Mouse (Mus musculus) hindbrain, embryonic 16.5 days (tissue): Measurements from ENCODE around the gene Scgn. TPM values are rescaled to one million over a fixed set of nuclear protein-coding genes. Genes with fewer than 3 reads are reported as not detected.

Source experiments
- ATAC-seq: fragments of 200-750 bp; cut with Nextera tagmentation; 2 replicates; pipeline ENCODE4 v1.8.0; 2017; ENCODE audit warnings: moderate TSS enrichment, moderate library complexity
- H3K27ac ChIP-seq: fragments of 300-500 bp; sonication (generic); 2 replicates; pipeline ENCODE4 v1.5.1; 2014; ENCODE audit warnings: low read depth, mild to moderate bottlenecking, control low read depth, low read length, moderate library complexity
- H3K27me3 ChIP-seq: fragments of 300-500 bp; sonication (generic); replicated peaks from 2 replicates; pipeline ENCODE4 v1.6.1; 2014; ENCODE audit warnings: low read length; ENCODE audit not compliant: control insufficient read depth, insufficient read depth
- H3K36me3 ChIP-seq: fragments of 300-500 bp; sonication (generic); 2 replicates; pipeline ENCODE4 v1.6.1; 2014; ENCODE audit warnings: mild to moderate bottlenecking, low read length, moderate library complexity, mixed read lengths; ENCODE audit not compliant: control insufficient read depth, insufficient read depth
- H3K4me1 ChIP-seq: fragments of 300-500 bp; sonication (generic); 2 replicates; pipeline ENCODE4 v1.6.1; 2014; ENCODE audit warnings: low read depth, low read length; ENCODE audit not compliant: control insufficient read depth, insufficient read depth
- H3K4me2 ChIP-seq: fragments of 300-500 bp; sonication (generic); 2 replicates; pipeline ENCODE4 v1.6.1; 2014; ENCODE audit warnings: mild to moderate bottlenecking, low read length, control low read depth, moderate library complexity
- H3K4me3 ChIP-seq: fragments of 300-500 bp; sonication (generic); 2 replicates; pipeline ENCODE4 v1.5.1; 2014; ENCODE audit warnings: mild to moderate bottlenecking, low read length, control low read depth, moderate library complexity
- H3K9ac ChIP-seq: fragments of 300-500 bp; sonication (generic); 2 replicates; pipeline ENCODE4 v1.6.1; 2014; ENCODE audit warnings: low read depth, mild to moderate bottlenecking, control low read depth, low read length, moderate library complexity
- H3K9me3 ChIP-seq: fragments of 300-500 bp; sonication (generic); 2 replicates; pipeline ENCODE4 v1.6.1; 2014; ENCODE audit warnings: mild to moderate bottlenecking, low read length, moderate library complexity; ENCODE audit not compliant: control insufficient read depth
- WGBS: fragments of 180-500 bp; shearing (Covaris S2); extraction: QIAGEN DNeasy Blood & Tissue Kit; methylation state at CpG from one replicate; pipeline ENCODE4 v1.1.7; 2014; 5-methylcytosine and 5-hydroxymethylcytosine counted together
- polyA plus RNA-seq: library from polyadenylated mRNA; unstranded; fragments of >200 nt; fragmentation: Nextera tagmentation; extraction: Ambion mirVana; gene quantifications from 2 replicates; pipeline ENCODE4 v1.2.1, GENCODE M21; 2015

Gene Scgn
- polyA plus RNA-seq, 1 experiment from 2014 or later, result 0.68 TPM

DNA sequence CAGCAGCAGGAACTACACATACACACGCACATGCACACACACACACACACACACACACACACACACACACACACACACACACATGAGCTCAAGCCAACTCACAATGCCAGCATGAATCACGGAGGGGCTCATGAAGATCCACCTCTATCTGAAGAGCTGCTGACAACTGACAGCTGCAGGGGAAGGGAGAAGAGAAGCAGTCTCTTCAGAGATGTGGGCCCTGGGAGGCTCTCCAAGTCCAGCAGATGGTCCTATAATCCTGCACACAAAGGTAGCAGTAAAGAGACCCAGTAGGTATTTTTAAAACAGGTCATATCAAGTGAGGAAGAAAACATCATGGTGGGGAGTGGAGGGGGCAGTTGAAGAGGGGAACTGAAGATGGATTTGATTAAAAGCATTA is 7.8 kb upstream of the Scgn start:
- Histone ChIP-seq H3K9me3 (no peaks in the 10 kb centered on the region), H3K36me3 (no peaks in the 10 kb centered on the region), H3K27me3 (no peaks in the 10 kb centered on the region), H3K4me1 (no peaks in the 10 kb centered on the region), H3K4me3 (no peak overlapping the region), H3K4me2 (no peak overlapping the region), H3K9ac (no peak overlapping the region), H3K27ac (no peak overlapping the region)
- WGBS, result 76% methylated on average over 2 of the region's 2 CpGs
- ATAC-seq, result 0 out of 2 replicates have a peak, but pooled peaks have one; percentile 27

DNA sequence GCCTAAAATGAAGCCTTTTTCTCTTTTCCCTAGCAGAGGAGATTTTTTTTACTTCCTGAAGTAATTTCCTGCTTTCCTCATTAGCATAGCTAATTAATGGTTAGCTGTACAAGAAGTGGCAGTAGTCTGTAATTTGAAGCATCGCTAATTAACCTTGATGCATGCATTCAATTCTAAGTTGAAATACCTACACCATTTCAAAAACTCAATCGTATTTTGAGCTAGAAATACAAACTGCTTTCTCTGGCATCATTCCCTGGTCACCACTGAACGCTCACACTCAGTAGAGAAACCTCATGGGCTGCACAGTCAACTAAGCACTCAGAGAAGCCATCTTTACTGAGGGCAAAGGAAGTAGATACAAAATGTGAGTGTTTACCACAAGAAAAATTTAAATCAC is 3.7 kb upstream of the Scgn start:
- no peak for ATAC-seq
- Histone ChIP-seq H3K27me3 (peaks cover 2% of the 10 kb centered on the region; the same call in 1 of the 2 replicates), H3K27ac (no peak overlapping the region), H3K9me3 (no peaks in the 10 kb centered on the region), H3K4me1 (peaks cover 7% of the 10 kb centered on the region), H3K4me2 (no peak overlapping the region), H3K36me3 (no peaks in the 10 kb centered on the region), H3K9ac (no peak overlapping the region), H3K4me3 (no peak overlapping the region)
- WGBS, result 56% methylated on average over 3 of the region's 3 CpGs

DNA sequence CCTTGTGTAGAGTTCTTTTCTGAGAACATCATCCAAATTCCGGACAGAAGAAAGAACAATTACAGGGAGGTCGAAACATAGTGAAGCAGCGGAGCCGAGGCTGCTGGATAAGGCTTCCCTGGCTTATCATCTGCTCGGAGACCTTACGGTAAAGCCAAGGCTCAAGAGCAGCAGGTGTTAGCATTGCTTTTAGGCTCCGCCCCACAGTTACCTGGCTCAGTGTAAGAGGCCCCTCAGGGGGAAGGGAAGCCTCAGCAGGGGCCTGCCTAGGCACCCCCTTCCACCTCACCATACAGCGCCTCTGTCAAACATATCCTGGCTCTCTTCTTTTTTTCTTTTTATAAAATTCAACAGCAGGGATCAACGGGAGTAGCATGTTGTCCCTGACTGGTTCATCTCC is 3.0 kb upstream of the Scgn start:
- H3K4me1 ChIP-seq, result peaks cover 7% of the 10 kb centered on the region
- no peak overlapping the region for H3K4me3 ChIP-seq
- no peaks in the 10 kb centered on the region for H3K36me3 ChIP-seq
- H3K9ac ChIP-seq, result no peak overlapping the region
- H3K27ac ChIP-seq, result no peak overlapping the region
- 25% methylated on average over 9 of the region's 9 CpGs for WGBS
- no peak for ATAC-seq
- H3K27me3 ChIP-seq, result peaks cover 2% of the 10 kb centered on the region; the same call in 1 of the 2 replicates
- no peaks in the 10 kb centered on the region for H3K9me3 ChIP-seq
- H3K4me2 ChIP-seq, result no peak overlapping the region

DNA sequence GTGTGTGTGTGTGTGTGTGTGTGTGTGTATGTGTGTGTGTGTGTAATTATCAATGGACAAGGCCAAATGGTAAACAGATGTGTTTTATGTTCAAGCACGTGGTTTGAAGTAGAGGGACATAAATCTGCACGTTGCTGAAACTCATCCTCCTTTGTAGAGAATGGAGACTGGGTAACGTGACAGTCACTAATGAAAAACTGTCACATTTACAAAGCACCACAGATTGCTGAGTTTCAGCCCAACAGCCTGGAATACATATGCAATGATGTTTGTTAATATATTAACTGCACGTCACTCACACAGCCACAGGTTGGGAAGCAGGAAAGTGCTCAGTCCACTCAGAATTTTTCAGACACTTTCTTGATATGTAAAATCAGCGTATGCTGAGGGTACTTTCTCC is 563 bp downstream of the Scgn start:
- no peak for ATAC-seq
- Histone ChIP-seq H3K9ac (no peak overlapping the region), H3K27me3 (peaks cover 2% of the 10 kb centered on the region; the same call in 1 of the 2 replicates), H3K4me1 (peaks cover 7% of the 10 kb centered on the region), H3K36me3 (no peaks in the 10 kb centered on the region), H3K4me3 (peak overlapping the region; percentile 38), H3K4me2 (peak overlapping the region; percentile 84), H3K27ac (no peak overlapping the region), H3K9me3 (no peaks in the 10 kb centered on the region)
- WGBS, result 30% methylated on average over 5 of the region's 5 CpGs

DNA sequence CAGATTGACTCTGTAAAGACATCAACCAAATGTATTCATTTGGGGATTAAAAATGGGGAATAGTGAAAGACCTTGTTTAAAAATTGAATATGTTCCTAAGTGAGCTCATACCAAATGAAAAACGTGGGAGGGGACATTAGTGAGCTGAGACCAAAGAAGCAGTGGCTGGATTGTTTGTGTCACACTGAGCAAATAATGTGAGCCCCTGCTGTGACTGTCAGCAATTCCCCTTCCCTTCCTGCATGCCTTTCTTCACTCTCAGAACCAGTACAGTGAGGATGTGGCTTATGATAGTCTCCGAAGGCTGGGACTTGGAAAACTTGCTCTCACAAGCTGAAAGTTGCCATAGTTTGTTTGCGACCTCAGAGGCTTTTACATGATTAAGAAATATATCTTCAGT is 5.9 kb downstream of the Scgn start:
- Histone ChIP-seq H3K27me3 (no peaks in the 10 kb centered on the region), H3K9me3 (no peaks in the 10 kb centered on the region), H3K4me3 (no peak overlapping the region), H3K9ac (no peak overlapping the region), H3K27ac (no peak overlapping the region), H3K4me2 (no peak overlapping the region), H3K36me3 (no peaks in the 10 kb centered on the region), H3K4me1 (no peaks in the 10 kb centered on the region)
- no peak for ATAC-seq
- WGBS, result 44% methylated on average over 3 of the region's 3 CpGs

DNA sequence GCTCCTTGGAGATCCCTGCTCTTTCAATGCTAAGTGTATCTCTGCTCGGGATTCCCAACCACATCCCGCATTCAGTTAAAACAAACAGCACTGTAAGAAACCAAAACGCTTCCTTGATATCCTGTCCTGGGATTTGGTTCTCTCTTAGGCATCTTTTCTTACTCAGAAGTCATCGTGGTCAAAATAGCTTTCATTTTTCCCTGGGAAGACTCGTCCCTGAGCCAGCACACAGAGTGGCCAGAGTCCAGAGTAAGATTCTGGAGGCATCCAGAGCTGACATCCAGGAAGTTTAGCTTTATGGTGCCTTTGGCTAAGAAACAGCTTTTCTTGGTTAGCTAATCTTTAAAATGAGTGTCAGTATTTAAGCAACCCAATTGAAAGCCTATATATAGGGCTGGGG is 18.7 kb downstream of the Scgn start:
- no peaks in the 10 kb centered on the region for H3K4me1 ChIP-seq
- no peaks in the 10 kb centered on the region for H3K36me3 ChIP-seq
- H3K9ac ChIP-seq, result no peak overlapping the region
- H3K4me2 ChIP-seq, result no peak overlapping the region
- no peak for ATAC-seq
- no peak overlapping the region for H3K4me3 ChIP-seq
- no peak overlapping the region for H3K27ac ChIP-seq
- no peaks in the 10 kb centered on the region for H3K27me3 ChIP-seq
- no peaks in the 10 kb centered on the region for H3K9me3 ChIP-seq
- WGBS, result 71% methylated on average over 5 of the region's 5 CpGs

DNA sequence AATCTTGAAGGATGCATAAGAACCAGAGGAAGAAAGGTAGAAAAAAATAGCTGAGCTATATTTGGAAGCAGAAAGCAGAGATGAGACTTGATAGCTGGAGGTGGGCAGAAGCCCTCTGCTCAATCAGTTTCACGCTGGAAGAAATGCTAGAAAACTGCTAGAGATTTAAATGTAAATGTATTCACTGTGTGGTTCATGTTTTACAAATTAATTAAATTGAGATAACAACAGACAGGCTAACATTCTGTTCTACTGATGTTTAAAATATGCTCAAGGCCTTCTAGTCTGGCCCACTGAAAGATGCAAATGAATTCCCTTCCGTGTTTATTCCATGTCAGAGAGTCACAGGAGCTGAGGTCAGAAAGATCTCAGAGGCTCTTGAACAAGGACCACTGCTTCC is 19.1 kb downstream of the Scgn start:
- Histone ChIP-seq H3K36me3 (no peaks in the 10 kb centered on the region), H3K9me3 (no peaks in the 10 kb centered on the region), H3K27me3 (no peaks in the 10 kb centered on the region), H3K9ac (no peak overlapping the region), H3K4me3 (no peak overlapping the region), H3K4me1 (no peaks in the 10 kb centered on the region), H3K4me2 (no peak overlapping the region), H3K27ac (no peak overlapping the region)
- ATAC-seq, result no peak
- WGBS, result 50% methylated on average over 2 of the region's 2 CpGs

DNA sequence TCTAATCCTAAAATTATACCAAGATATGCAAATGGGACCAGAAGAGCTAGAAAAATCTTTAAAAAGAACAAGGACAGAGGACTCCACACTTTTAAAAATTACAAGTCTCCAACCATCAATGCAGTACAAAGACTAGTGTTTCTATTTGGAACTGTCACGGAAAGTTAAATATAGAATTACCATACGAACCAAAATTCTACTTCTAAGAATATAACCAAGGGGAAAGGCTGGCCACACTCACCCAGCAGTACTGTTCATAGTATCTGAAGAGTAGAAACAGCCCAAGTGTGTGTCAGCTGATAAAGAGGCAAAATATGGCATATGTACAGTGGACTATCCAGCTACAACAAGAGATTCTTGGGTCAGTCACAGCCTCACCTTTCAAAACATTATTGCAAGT is 26.1 kb downstream of the Scgn start:
- Histone ChIP-seq H3K4me3 (no peak overlapping the region), H3K27ac (no peak overlapping the region), H3K9ac (no peak overlapping the region), H3K4me2 (no peak overlapping the region), H3K36me3 (no peaks in the 10 kb centered on the region), H3K4me1 (no peaks in the 10 kb centered on the region), H3K9me3 (no peaks in the 10 kb centered on the region), H3K27me3 (no peaks in the 10 kb centered on the region)
- ATAC-seq, result no peak
- 80% methylated on average over 2 of the region's 2 CpGs for WGBS

DNA sequence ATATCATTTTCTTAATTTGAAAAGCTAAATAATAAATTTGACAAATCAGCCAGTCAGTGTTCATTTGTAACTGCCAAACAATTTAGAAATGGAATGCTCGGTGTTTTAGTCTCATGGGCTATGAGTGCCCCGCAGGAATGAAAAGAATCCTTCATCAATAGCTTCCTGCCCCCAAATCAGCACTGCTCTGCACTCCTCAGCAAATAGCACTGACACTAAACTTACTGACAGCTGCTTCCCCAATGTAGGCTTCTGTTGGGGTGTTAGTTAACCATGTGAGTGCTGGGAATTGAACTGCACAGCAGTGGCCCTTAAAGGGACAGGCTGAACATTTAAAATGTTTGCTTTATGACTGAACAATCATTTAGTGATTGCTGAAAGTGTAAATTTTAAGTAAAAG is 31.2 kb downstream of the Scgn start:
- no peaks in the 10 kb centered on the region for H3K27me3 ChIP-seq
- no peak overlapping the region for H3K4me2 ChIP-seq
- WGBS, result 22% methylated on average over 2 of the region's 2 CpGs
- no peak overlapping the region for H3K27ac ChIP-seq
- ATAC-seq, result no peak
- H3K9me3 ChIP-seq, result no peaks in the 10 kb centered on the region
- no peaks in the 10 kb centered on the region for H3K36me3 ChIP-seq
- H3K4me1 ChIP-seq, result no peaks in the 10 kb centered on the region
- no peak overlapping the region for H3K9ac ChIP-seq
- no peak overlapping the region for H3K4me3 ChIP-seq

DNA sequence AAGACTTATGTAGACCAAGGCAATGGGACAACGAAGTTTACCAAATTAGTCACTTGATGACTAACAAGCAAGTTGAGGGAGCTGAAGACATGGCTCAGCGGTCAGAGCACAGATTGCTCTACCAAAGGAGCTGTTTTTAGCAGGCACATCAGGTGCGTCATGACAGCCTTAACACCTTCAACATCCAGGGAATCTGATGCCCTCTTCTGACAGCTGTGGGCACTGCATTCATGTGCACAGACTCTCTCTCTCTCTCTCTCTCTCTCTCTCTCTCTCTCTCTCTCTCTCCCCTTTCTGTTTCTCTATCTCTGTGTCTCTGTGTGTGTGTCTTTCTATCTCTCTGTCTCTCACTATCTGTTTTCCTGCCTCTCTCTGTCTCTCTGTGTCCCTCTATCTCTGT is 40.1 kb downstream of the Scgn start:
- no peaks in the 10 kb centered on the region for H3K9me3 ChIP-seq
- no peak for ATAC-seq
- 75% methylated on average over 3 of the region's 3 CpGs for WGBS
- no peak overlapping the region for H3K4me3 ChIP-seq
- no peaks in the 10 kb centered on the region for H3K36me3 ChIP-seq
- no peak overlapping the region for H3K4me2 ChIP-seq
- H3K4me1 ChIP-seq, result no peaks in the 10 kb centered on the region; the same call in 1 of the 2 replicates
- H3K9ac ChIP-seq, result no peak overlapping the region
- no peak overlapping the region for H3K27ac ChIP-seq
- H3K27me3 ChIP-seq, result no peaks in the 10 kb centered on the region
